Mouse (Mus musculus) MEL (cell line): ENCODE measurements around the gene Tph2. TPM values are rescaled to one million over a fixed set of nuclear protein-coding genes. Genes with fewer than 3 reads are reported as not detected.

ENCODE experiments used
- DNase-seq: peaks from one replicate; pipeline ENCODE4 v3.0.0; 2011; ENCODE audit warnings: low read depth, low spot score
- H3K27ac ChIP-seq: 2 replicates; pipeline ENCODE4 v1.5.1; 2012; ENCODE audit warnings: low read depth, mild to moderate bottlenecking, control low read depth, low read length, moderate library complexity; ENCODE audit not compliant: control insufficient read depth
- H3K27me3 ChIP-seq, 2 experiments: fragments of 150-350 bp in 1 of 2; sonication (generic) in 1 of 2; 2 replicates each; pipeline ENCODE4 v1.6.1; 2012; ENCODE audit warnings: low read length in 2 of 2, mild to moderate bottlenecking in 2 of 2, improper control_type of control experiment in 1 of 2, moderate library complexity in 1 of 2; ENCODE audit not compliant: insufficient read depth in 2 of 2, control insufficient read depth in 1 of 2
- H3K36me3 ChIP-seq, 2 experiments: 2 replicates each; pipeline ENCODE4 v1.6.1; 2012 to 2014; ENCODE audit warnings: low read length in 2 of 2, improper control_type of control experiment in 1 of 2, inconsistent platforms in 1 of 2, mild to moderate bottlenecking in 1 of 2; ENCODE audit not compliant: insufficient read depth in 2 of 2, control insufficient read depth in 1 of 2
- H3K4me1 ChIP-seq, 2 experiments: fragments of 150-350 bp in 1 of 2; sonication (generic) in 1 of 2; 2 replicates each; pipeline ENCODE4 v1.6.1; 2012; ENCODE audit warnings: low read length in 2 of 2, improper control_type of control experiment in 1 of 2, mild to moderate bottlenecking in 1 of 2; ENCODE audit not compliant: insufficient read depth in 2 of 2, control insufficient read depth in 1 of 2
- H3K4me3 ChIP-seq, 2 experiments: fragments of 150-350 bp in 1 of 2; sonication (generic) in 1 of 2; 2 replicates each; pipeline ENCODE4 v1.5.1; 2012; ENCODE audit warnings: low read depth in 2 of 2, low read length in 2 of 2, mild to moderate bottlenecking in 2 of 2, moderate library complexity in 2 of 2, control low read depth in 1 of 2, improper control_type of control experiment in 1 of 2; ENCODE audit not compliant: control insufficient read depth in 1 of 2, insufficient read depth in 1 of 2
- H3K79me2 ChIP-seq: 2 replicates; pipeline ENCODE4 v1.6.1; 2012; ENCODE audit warnings: mild to moderate bottlenecking, low read length, moderate library complexity; ENCODE audit not compliant: control insufficient read depth, poor library complexity, insufficient read depth
- H3K9ac ChIP-seq: 2 replicates; pipeline ENCODE4 v1.6.1; 2012; ENCODE audit warnings: low read depth, mild to moderate bottlenecking, control low read depth, low read length, moderate library complexity; ENCODE audit not compliant: control insufficient read depth, poor library complexity, severe bottlenecking
- H3K9me3 ChIP-seq: fragments of 150-350 bp; sonication (generic); replicated peaks from 2 replicates; pipeline ENCODE4 v1.6.1; 2012; ENCODE audit warnings: mild to moderate bottlenecking, low read length, improper control_type of control experiment, moderate library complexity; ENCODE audit not compliant: insufficient read depth
- CHD1 ChIP-seq: IDR thresholded peaks from 2 replicates; pipeline ENCODE4 v1.6.1; 2012; ENCODE audit warnings: low read depth, mild to moderate bottlenecking, inconsistent platforms, low read length, improper control_type of control experiment
- CHD2 ChIP-seq: IDR thresholded peaks from 2 replicates; pipeline ENCODE4 v1.6.1; 2011; ENCODE audit warnings: low read length, improper control_type of control experiment
- CTCF ChIP-seq, 3 experiments: IDR thresholded peaks in 2 of 3; conservative IDR thresholded peaks in 1 of 3; 2 replicates each; pipeline ENCODE4 v1.5.1; 2011 to 2012; ENCODE audit warnings: low read length in 3 of 3, low read depth in 2 of 3, mild to moderate bottlenecking in 2 of 3, improper control_type of control experiment in 1 of 3, inconsistent platforms in 1 of 3, mixed read lengths in 1 of 3, moderate library complexity in 1 of 3; ENCODE audit not compliant: control insufficient read depth in 1 of 3, insufficient read depth in 1 of 3, poor library complexity in 1 of 3, severe bottlenecking in 1 of 3
- E2F4 ChIP-seq: IDR thresholded peaks from 2 replicates; pipeline ENCODE4 v1.6.1; 2011; ENCODE audit warnings: low read depth, low read length, improper control_type of control experiment, borderline replicate concordance
- ELF1 ChIP-seq: IDR thresholded peaks from 2 replicates; pipeline ENCODE4 v1.6.1; 2014; ENCODE audit warnings: low read depth, mild to moderate bottlenecking, inconsistent platforms, low read length, improper control_type of control experiment, moderate library complexity
- ETS1 ChIP-seq: IDR thresholded peaks from 2 replicates; pipeline ENCODE4 v1.6.1; 2012; ENCODE audit warnings: low read depth, mild to moderate bottlenecking, inconsistent platforms, low read length, improper control_type of control experiment, moderate library complexity
- GATA1 ChIP-seq: IDR thresholded peaks from 2 replicates; pipeline ENCODE4 v1.6.1; 2011; ENCODE audit warnings: low read depth, low read length, improper control_type of control experiment
- HCFC1 ChIP-seq: IDR thresholded peaks from 2 replicates; pipeline ENCODE4 v1.6.1; 2012; ENCODE audit warnings: low read depth, mild to moderate bottlenecking, inconsistent platforms, low read length, improper control_type of control experiment, moderate library complexity
- JUND ChIP-seq: IDR thresholded peaks from 2 replicates; pipeline ENCODE4 v1.6.1; 2011; ENCODE audit warnings: low read depth, mild to moderate bottlenecking, improper control_type of control experiment, low read length
- MAFK ChIP-seq: IDR thresholded peaks from 2 replicates; pipeline ENCODE4 v1.6.1; 2011; ENCODE audit warnings: low read depth, mild to moderate bottlenecking, low read length, improper control_type of control experiment, borderline replicate concordance
- MAX ChIP-seq: IDR thresholded peaks from 2 replicates; pipeline ENCODE4 v1.6.1; 2011; ENCODE audit warnings: low read length, improper control_type of control experiment
- MAZ ChIP-seq: IDR thresholded peaks from 2 replicates; pipeline ENCODE4 v1.6.1; 2012; ENCODE audit warnings: low read depth, mild to moderate bottlenecking, inconsistent platforms, low read length, improper control_type of control experiment
- MEF2A ChIP-seq: IDR thresholded peaks from 2 replicates; pipeline ENCODE4 v1.6.1; 2014; ENCODE audit warnings: low read depth, mild to moderate bottlenecking, inconsistent platforms, low read length, improper control_type of control experiment; ENCODE audit not compliant: poor library complexity, insufficient replicate concordance, severe bottlenecking; ENCODE audit errors: extremely low read depth
- MXI1 ChIP-seq: IDR thresholded peaks from 2 replicates; pipeline ENCODE4 v1.6.1; 2011; ENCODE audit warnings: mild to moderate bottlenecking, low read depth, low read length, improper control_type of control experiment
- MYC ChIP-seq: IDR thresholded peaks from 2 replicates; pipeline ENCODE4 v1.6.1; 2011; ENCODE audit warnings: low read depth, mild to moderate bottlenecking, low read length, improper control_type of control experiment, moderate library complexity
- NELFE ChIP-seq: IDR thresholded peaks from 2 replicates; pipeline ENCODE4 v1.6.1; 2011; ENCODE audit warnings: low read depth, low read length, improper control_type of control experiment
- NRF1 ChIP-seq: IDR thresholded peaks from 2 replicates; pipeline ENCODE4 v1.6.1; 2014; ENCODE audit warnings: low read depth, mild to moderate bottlenecking, inconsistent platforms, low read length, improper control_type of control experiment, moderate library complexity; ENCODE audit not compliant: poor library complexity, insufficient read depth, severe bottlenecking
- POLR2A ChIP-seq, 2 experiments: IDR thresholded peaks; 2 replicates each; pipeline ENCODE4 v1.6.1; 2011 to 2012; ENCODE audit warnings: low read length in 2 of 2, mild to moderate bottlenecking in 2 of 2, control low read depth in 1 of 2, improper control_type of control experiment in 1 of 2, low read depth in 1 of 2, moderate library complexity in 1 of 2; ENCODE audit not compliant: control insufficient read depth in 1 of 2, insufficient read depth in 1 of 2, poor library complexity in 1 of 2
- POLR2AphosphoS2 ChIP-seq: IDR thresholded peaks from 2 replicates; pipeline ENCODE4 v1.6.1; 2011; ENCODE audit warnings: low read length, improper control_type of control experiment
- POLR2AphosphoS5 ChIP-seq: IDR thresholded peaks from 2 replicates; pipeline ENCODE4 v1.6.1; 2012; ENCODE audit warnings: low read depth, borderline replicate concordance, mild to moderate bottlenecking, inconsistent platforms, low read length, moderate library complexity, mixed read lengths
- RAD21 ChIP-seq: IDR thresholded peaks from 2 replicates; pipeline ENCODE4 v1.6.1; 2011; ENCODE audit warnings: mild to moderate bottlenecking, low read depth, low read length, improper control_type of control experiment
- RCOR1 ChIP-seq: IDR thresholded peaks from 2 replicates; pipeline ENCODE4 v1.6.1; 2012; ENCODE audit warnings: low read depth, mild to moderate bottlenecking, inconsistent platforms, low read length, improper control_type of control experiment
- SIN3A ChIP-seq: IDR thresholded peaks from 2 replicates; pipeline ENCODE4 v1.6.1; 2012; ENCODE audit warnings: low read length, improper control_type of control experiment, inconsistent platforms
- SMC3 ChIP-seq: IDR thresholded peaks from 2 replicates; pipeline ENCODE4 v1.6.1; 2011; ENCODE audit warnings: low read depth, low read length, improper control_type of control experiment
- TAL1 ChIP-seq: IDR thresholded peaks from 2 replicates; pipeline ENCODE4 v1.6.1; 2012; ENCODE audit warnings: mild to moderate bottlenecking, inconsistent platforms, low read length, moderate library complexity, mixed read lengths
- TBP ChIP-seq: IDR thresholded peaks from 2 replicates; pipeline ENCODE4 v1.8.0; 2011; ENCODE audit warnings: low read depth, low read length, improper control_type of control experiment
- TCF12 ChIP-seq: IDR thresholded peaks from 2 replicates; pipeline ENCODE4 v1.6.1; 2014; ENCODE audit warnings: low read depth, mild to moderate bottlenecking, inconsistent platforms, low read length, improper control_type of control experiment, moderate library complexity
- UBTF ChIP-seq: IDR thresholded peaks from 2 replicates; pipeline ENCODE4 v1.6.1; 2012; ENCODE audit warnings: low read depth, mild to moderate bottlenecking, inconsistent platforms, low read length, improper control_type of control experiment, moderate library complexity, borderline replicate concordance; ENCODE audit not compliant: insufficient read depth
- USF1 ChIP-seq: IDR thresholded peaks from 2 replicates; pipeline ENCODE4 v1.6.1; 2014; ENCODE audit warnings: low read depth, mild to moderate bottlenecking, inconsistent platforms, low read length, improper control_type of control experiment, moderate library complexity
- ZC3H11A ChIP-seq: IDR thresholded peaks from 2 replicates; pipeline ENCODE4 v1.6.1; 2012; ENCODE audit warnings: low read depth, mild to moderate bottlenecking, inconsistent platforms, low read length, improper control_type of control experiment
- ZKSCAN1 ChIP-seq: IDR thresholded peaks from 2 replicates; pipeline ENCODE4 v1.6.1; 2012; ENCODE audit warnings: low read depth, mild to moderate bottlenecking, inconsistent platforms, low read length, improper control_type of control experiment, moderate library complexity
- polyA plus RNA-seq, 2 experiments: library from polyadenylated mRNA; stranded (reverse) in 1 of 2; unstranded in 1 of 2; fragments of >175 nt in 1 of 2; fragments of >200 nt in 1 of 2; gene quantifications; 2 replicates each; pipeline versions ENCODE4 v1.2.1 to v1.2.4; 2012; ENCODE audit warnings: low replicate concordance in 2 of 2, low read depth in 1 of 2; ENCODE audit not compliant: insufficient read length in 2 of 2, insufficient read depth in 1 of 2, missing spikeins in 1 of 2
- total RNA-seq: library from RNA; depleted of rRNA; stranded (reverse); fragments of 300-350 nt; gene quantifications from 2 replicates; pipeline ENCODE4 v1.2.3, GENCODE M21; 2012

Gene Tph2
- total and polyA plus RNA-seq, 3 experiments, result not detected

GRCm38 (mm10) chr10:115173336-115173735 is 11.5 kb downstream of the Tph2 start:
- Histone ChIP-seq H3K4me3 (no peak overlapping the region), H3K36me3 (peaks cover 0 to 12% of the 10 kb centered on the region in 2 experiments; a peak in 2 of 4 replicates), H3K79me2 (no peaks in the 10 kb centered on the region), H3K27ac (no peak overlapping the region)
- DNase-seq, result no peak
- TF ChIP-seq GATA1 (no peak), TBP (no peak), MAZ (no peak), MYC (no peak), MAFK (no peak), POLR2AphosphoS5 (no peak)
- TF ChIP-seq, all 39 proteins: peak for 0
- no peaks in the 10 kb centered on the region for H3K27me3 ChIP-seq
- H3K9me3 ChIP-seq, result no peaks in the 10 kb centered on the region
- peaks cover 0 to 25% of the 10 kb centered on the region in 2 experiments; a peak in 3 of 4 replicates for H3K4me1 ChIP-seq
- no peak overlapping the region for H3K9ac ChIP-seq

DNA sequence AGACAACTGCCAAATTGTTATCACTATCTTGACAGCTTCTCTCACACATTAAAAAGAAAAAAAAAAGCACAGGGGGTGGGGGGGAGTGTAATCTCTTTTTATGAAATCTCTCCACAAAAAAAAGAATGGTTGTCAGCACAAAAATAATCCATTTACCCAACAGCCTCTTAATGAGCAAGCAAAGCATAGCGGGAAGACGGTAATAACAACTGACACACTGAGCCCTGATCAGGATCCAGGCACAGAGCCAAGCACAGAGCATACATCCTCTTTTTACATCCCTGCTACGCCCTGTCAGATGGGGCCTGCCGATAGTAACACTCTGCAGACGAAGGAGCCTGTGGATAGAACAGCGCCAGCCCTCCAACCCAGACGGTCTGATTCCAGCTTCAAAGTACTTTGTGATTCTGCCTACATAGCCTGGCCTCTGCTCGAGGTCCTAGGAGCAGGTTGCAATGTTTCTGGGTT is 13.4 kb downstream of the Tph2 start:
- Histone ChIP-seq H3K4me3 (no peak overlapping the region), H3K79me2 (no peaks in the 10 kb centered on the region), H3K4me1 (peaks cover 0 to 25% of the 10 kb centered on the region in 2 experiments; a peak in 3 of 4 replicates), H3K36me3 (peaks cover 0 to 12% of the 10 kb centered on the region in 2 experiments; a peak in 2 of 4 replicates), H3K27ac (peak overlapping the region; percentile 42), H3K9me3 (no peaks in the 10 kb centered on the region), H3K9ac (no peak overlapping the region), H3K27me3 (no peaks in the 10 kb centered on the region)
- peak; percentile 98 for DNase-seq
- TF ChIP-seq RAD21 (no peak), SMC3 (no peak), SIN3A (peak; percentile 79), ZKSCAN1 (no peak), CTCF (IDR thresholded peaks at IDR 0.05 in 2 of 3, conservative IDR thresholded peaks at IDR 0.05 in 1 of 3; ENCODE audit: control insufficient read depth in 1 of 3, insufficient read depth in 1 of 3, low read depth in 2 of 3, low read length in 3 of 3, poor library complexity in 1 of 3, severe bottlenecking in 1 of 3) (peak in 1 of 3 experiments; percentile 9; a peak in 1 of 6 replicates), TCF12 (peak; percentile 76), CHD1 (no peak), TAL1 (peak; percentile 83), POLR2AphosphoS2 (no peak), HCFC1 (no peak), MAX (no peak; the same call in 1 of the 2 replicates), ELF1 (no peak), POLR2A (IDR thresholded peaks at IDR 0.05; ENCODE audit: control insufficient read depth in 1 of 2, insufficient read depth in 1 of 2, low read depth in 1 of 2, low read length in 2 of 2, poor library complexity in 1 of 2) (no peak), CHD2 (no peak; the same call in 1 of the 2 replicates), RCOR1 (no peak; the same call in none of the 2 replicates), GATA1 (peak; percentile 95), JUND (no peak), NRF1 (no peak), E2F4 (no peak), ETS1 (peak; percentile 82), POLR2AphosphoS5 (no peak), UBTF (0 out of 2 replicates have a peak, but pooled peaks have one; percentile 27), MAFK (peak; percentile 34; the same call in 1 of the 2 replicates), MYC (no peak), ZC3H11A (0 out of 2 replicates have a peak, but pooled peaks have one; percentile 1), USF1 (no peak), NELFE (no peak), MAZ (peak; percentile 72; the same call in 1 of the 2 replicates), TBP (peak; percentile 40; the same call in 1 of the 2 replicates), MXI1 (peak; percentile 38), MEF2A (no peak)
